In genomic region chr4:116016396-116016795, GRCm38 (mm10) we compare ENCODE assay signal across 8 mouse cellular contexts. TPM values are rescaled to one million over a fixed set of nuclear protein-coding genes. Genes with fewer than 3 reads are reported as not detected.
DNase-seq lines count a peak whose midpoint lies in the region; ATAC-seq and TF ChIP-seq lines count a peak whose summit lies in the region.

No protein-coding gene starts in this region.

- H3K4me2 ChIP-seq in heart, embryonic 14.5 days (ENCODE audit: low read length), result peak overlapping the region; percentile 100
- H3K4me2 ChIP-seq in intestine, postnatal 0 days (replicated peaks; ENCODE audit: low read depth), result peak overlapping the region; percentile 91
- peak overlapping the region; percentile 96 for H3K4me2 ChIP-seq in midbrain, embryonic 13.5 days (replicated peaks)

- no peak for TF ChIP-seq CTCF in bone marrow, adult 2 months (IDR thresholded peaks at IDR 0.05; ENCODE audit: control insufficient read depth, insufficient read depth, low read length)
- no peak for TF ChIP-seq CTCF in intestine, postnatal 0 days (IDR thresholded peaks at IDR 0.05; ENCODE audit: low read depth)

- no peak for DNase-seq in heart, adult 9 months (ENCODE audit: low spot score in 2 of 2)
- DNase-seq in adrenal gland, postnatal 36 days, result no peak
- DNase-seq in frontal cortex, adult 2 months (ENCODE audit: extremely low spot score in 1 of 2, low spot score in 1 of 2), result no peak
- no peak for DNase-seq in layer of hippocampus, postnatal 36 days

- no peak for TF ChIP-seq POLR2A in bone marrow, adult 2 months (IDR thresholded peaks at IDR 0.05; ENCODE audit: borderline replicate concordance, control insufficient read depth, low read depth, low read length)

- H3K27ac ChIP-seq in heart, embryonic 14.5 days (replicated peaks in 1 of 2; ENCODE audit: control insufficient read depth in 1 of 2, insufficient read depth in 1 of 2, low read depth in 2 of 2, low read length in 2 of 2), result no peak overlapping the region
- no peak overlapping the region for H3K27ac ChIP-seq in bone marrow, adult 2 months (ENCODE audit: control insufficient read depth, insufficient read depth, low read depth, low read length, poor library complexity)
- peak overlapping the region; percentile 84 for H3K27ac ChIP-seq in intestine, postnatal 0 days (ENCODE audit: low read depth, low read length)
- H3K27ac ChIP-seq in midbrain, embryonic 13.5 days, result no peak overlapping the region

- no peak overlapping the region; a peak in 1 of 4 replicates for H3K4me3 ChIP-seq in heart, embryonic 14.5 days (ENCODE audit: control insufficient read depth in 1 of 2, insufficient read depth in 1 of 2, low read depth in 1 of 2, low read length in 2 of 2)
- H3K4me3 ChIP-seq in bone marrow, adult 2 months (replicated peaks; ENCODE audit: control insufficient read depth, low read depth, low read length), result peak overlapping the region; percentile 22
- H3K4me3 ChIP-seq in intestine, postnatal 0 days (ENCODE audit: low read depth, low read length), result peak overlapping the region; percentile 76
- peak overlapping the region; percentile 70 for H3K4me3 ChIP-seq in midbrain, embryonic 13.5 days (replicated peaks)

- no peak for ATAC-seq in heart, embryonic 14.5 days (ENCODE audit: insufficient number of reproducible peaks, insufficient read depth, low FRiP score, low read depth)
- no peak for ATAC-seq in intestine, postnatal 0 days
- ATAC-seq in midbrain, embryonic 13.5 days, result no peak

- H3K9me3 ChIP-seq in heart, embryonic 14.5 days (ENCODE audit: control insufficient read depth, low read length), result no peaks in the 10 kb centered on the region
- no peaks in the 10 kb centered on the region for H3K9me3 ChIP-seq in intestine, postnatal 0 days (ENCODE audit: control insufficient read depth)
- H3K9me3 ChIP-seq in midbrain, embryonic 13.5 days, result no peaks in the 10 kb centered on the region

- H3K9ac ChIP-seq in heart, embryonic 14.5 days (ENCODE audit: low read length), result no peak overlapping the region
- peak overlapping the region; percentile 79 for H3K9ac ChIP-seq in intestine, postnatal 0 days (ENCODE audit: low read depth, low read length)
- 0 out of 2 replicates have a peak overlapping the region, but pooled peaks have one; percentile 87 for H3K9ac ChIP-seq in midbrain, embryonic 13.5 days (replicated peaks)

- 0 out of 4 replicates have a peak, but pooled peaks cover 3 to 5% of the 10 kb centered on the region in 2 experiments for H3K4me1 ChIP-seq in heart, embryonic 14.5 days (ENCODE audit: control insufficient read depth in 2 of 2, insufficient read depth in 2 of 2, low read length in 2 of 2)
- H3K4me1 ChIP-seq in bone marrow, adult 2 months (ENCODE audit: control insufficient read depth, insufficient read depth, low read length), result no peaks in the 10 kb centered on the region; the same call in 1 of the 2 replicates
- no peaks in the 10 kb centered on the region; the same call in none of the 2 replicates for H3K4me1 ChIP-seq in intestine, postnatal 0 days (replicated peaks; ENCODE audit: control insufficient read depth, insufficient read depth, low read length)
- peaks cover 14% of the 10 kb centered on the region for H3K4me1 ChIP-seq in midbrain, embryonic 13.5 days (replicated peaks)

- peaks cover 54% of the 10 kb centered on the region for H3K27me3 ChIP-seq in heart, embryonic 14.5 days (ENCODE audit: control insufficient read depth, insufficient read depth, low read length)
- H3K27me3 ChIP-seq in intestine, postnatal 0 days (replicated peaks; ENCODE audit: control insufficient read depth, insufficient read depth, low read length), result peaks cover 2% of the 10 kb centered on the region; the same call in 1 of the 2 replicates
- H3K27me3 ChIP-seq in midbrain, embryonic 13.5 days, result peaks cover 61% of the 10 kb centered on the region

- no peaks in the 10 kb centered on the region for H3K36me3 ChIP-seq in heart, embryonic 14.5 days (ENCODE audit: control insufficient read depth, insufficient read depth, low read length)
- H3K36me3 ChIP-seq in intestine, postnatal 0 days (ENCODE audit: control insufficient read depth, insufficient read depth), result no peaks in the 10 kb centered on the region; the same call in 1 of the 2 replicates
- H3K36me3 ChIP-seq in midbrain, embryonic 13.5 days, result no peaks in the 10 kb centered on the region

- 57% methylated on average over 3 of the region's 3 CpGs for WGBS in heart, embryonic 14.5 days
- WGBS in bone marrow, adult 2 months, result 49% methylated on average over 3 of the region's 3 CpGs
- WGBS in intestine, postnatal 0 days, result 39% methylated on average over 3 of the region's 3 CpGs
- WGBS in midbrain, embryonic 13.5 days, result 63% methylated on average over 3 of the region's 3 CpGs

RNA-seq across cellular contexts. Expression of gene Faah, which starts 1.3 kb away (rescaled TPM):
- 1.1 and 1.9 TPM in 2 replicates for polyA plus RNA-seq in heart, embryonic 14.5 days (2014; fragmentation: Nextera tagmentation; extraction: Ambion mirVana)
- 1.3 and 5.1 TPM in 2 replicates for polyA plus RNA-seq in bone marrow, adult 2 months (2011; ENCODE audit: insufficient read depth, insufficient read length, low replicate concordance, missing spikeins)
- polyA plus RNA-seq in intestine, postnatal 0 days (2015; fragmentation: Nextera tagmentation; extraction: Ambion mirVana), result 105 and 125 TPM in 2 replicates
- polyA plus RNA-seq in midbrain, embryonic 13.5 days (2015; fragmentation: Nextera tagmentation; extraction: Ambion mirVana), result 9.5 and 11.3 TPM in 2 replicates
- total RNA-seq in adrenal gland, postnatal 36 days (2021), result 1 to 10 TPM; 2.6 to 3.4 TPM
- polyA plus RNA-seq in frontal cortex, adult 2 months (2012; rRNA removed), result 88.1 and 104 TPM in 2 replicates
- 100 to 1,000 TPM; 144 to 145 TPM for total RNA-seq in layer of hippocampus, postnatal 36 days (2021)

RNA-seq across cellular contexts. Expression of gene Nsun4, which starts 37.3 kb away (rescaled TPM):
- polyA plus RNA-seq in heart, embryonic 14.5 days (2014; fragmentation: Nextera tagmentation; extraction: Ambion mirVana), result 30.3 and 30.5 TPM in 2 replicates
- polyA plus RNA-seq in bone marrow, adult 2 months (2011; ENCODE audit: insufficient read depth, insufficient read length, low replicate concordance, missing spikeins), result 5.8 and 13.0 TPM in 2 replicates
- polyA plus RNA-seq in intestine, postnatal 0 days (2015; fragmentation: Nextera tagmentation; extraction: Ambion mirVana), result 34.5 and 37.5 TPM in 2 replicates
- 17.5 and 17.9 TPM in 2 replicates for polyA plus RNA-seq in midbrain, embryonic 13.5 days (2015; fragmentation: Nextera tagmentation; extraction: Ambion mirVana)
- 10 to 100 TPM; 30.5 to 34.6 TPM for total RNA-seq in adrenal gland, postnatal 36 days (2021)
- polyA plus RNA-seq in frontal cortex, adult 2 months (2012; rRNA removed), result 8.3 and 9.7 TPM in 2 replicates
- total RNA-seq in layer of hippocampus, postnatal 36 days (2021), result 10 to 100 TPM in 1 of 2 experiments, 1 to 10 TPM in 1; 8.8 to 10.8 TPM

RNA-seq across cellular contexts. Expression of gene Uqcrh, which starts 58.5 kb away (rescaled TPM):
- polyA plus RNA-seq in heart, embryonic 14.5 days (2014; fragmentation: Nextera tagmentation; extraction: Ambion mirVana), result 1,366 and 1,395 TPM in 2 replicates
- polyA plus RNA-seq in bone marrow, adult 2 months (2011; ENCODE audit: insufficient read depth, insufficient read length, low replicate concordance, missing spikeins), result 449 and 551 TPM in 2 replicates
- polyA plus RNA-seq in intestine, postnatal 0 days (2015; fragmentation: Nextera tagmentation; extraction: Ambion mirVana), result 1,002 and 1,003 TPM in 2 replicates
- 434 and 439 TPM in 2 replicates for polyA plus RNA-seq in midbrain, embryonic 13.5 days (2015; fragmentation: Nextera tagmentation; extraction: Ambion mirVana)
- total RNA-seq in adrenal gland, postnatal 36 days (2021), result 100 to 1,000 TPM; 612 to 614 TPM
- polyA plus RNA-seq in frontal cortex, adult 2 months (2012; rRNA removed), result 645 and 649 TPM in 2 replicates
- 100 to 1,000 TPM; 413 to 440 TPM for total RNA-seq in layer of hippocampus, postnatal 36 days (2021)

RNA-seq across cellular contexts. Expression of gene Lrrc41, which starts 58.7 kb away (rescaled TPM):
- polyA plus RNA-seq in heart, embryonic 14.5 days (2014; fragmentation: Nextera tagmentation; extraction: Ambion mirVana), result 54.1 and 55.9 TPM in 2 replicates
- 8.2 and 11.4 TPM in 2 replicates for polyA plus RNA-seq in bone marrow, adult 2 months (2011; ENCODE audit: insufficient read depth, insufficient read length, low replicate concordance, missing spikeins)
- polyA plus RNA-seq in intestine, postnatal 0 days (2015; fragmentation: Nextera tagmentation; extraction: Ambion mirVana), result 49.2 and 52.0 TPM in 2 replicates
- 62.1 and 67.1 TPM in 2 replicates for polyA plus RNA-seq in midbrain, embryonic 13.5 days (2015; fragmentation: Nextera tagmentation; extraction: Ambion mirVana)
- total RNA-seq in adrenal gland, postnatal 36 days (2021), result 10 to 100 TPM; 66.1 to 72.7 TPM
- polyA plus RNA-seq in frontal cortex, adult 2 months (2012; rRNA removed), result 34.7 and 34.8 TPM in 2 replicates
- total RNA-seq in layer of hippocampus, postnatal 36 days (2021), result 10 to 100 TPM; 40.1 to 42.5 TPM

Comparison
In these comparisons a context has a peak if more than half of its experiments do, and no peak if none do; other contexts are left out.
1. H3K4me3 ChIP-seq: peak in bone marrow, adult 2 months (single experiment), intestine, postnatal 0 days (single experiment) and midbrain, embryonic 13.5 days (single experiment); none in heart, embryonic 14.5 days (0 of 2).
2. Peak in every context shown above with its lines, with median percentiles within 50 percentile points of each other: H3K4me2 ChIP-seq.